Mouse (Mus musculus) cortical plate, adult 2 months (tissue): ENCODE results near the gene Gm10961.

ENCODE experiments used
- CTCF ChIP-seq: fragments of 200-500 bp; IDR thresholded peaks from 2 replicates; pipeline ENCODE4 v1.5.1; 2011; ENCODE audit warnings: mild to moderate bottlenecking, control low read depth, low read length; ENCODE audit not compliant: insufficient read depth; ENCODE audit errors: extremely low read depth
- POLR2A ChIP-seq: fragments of 200-500 bp; IDR thresholded peaks from 2 replicates; pipeline ENCODE4 v1.6.1; 2011; ENCODE audit warnings: mild to moderate bottlenecking, low read length, control low read depth; ENCODE audit not compliant: insufficient read depth; ENCODE audit errors: extremely low read depth

DNA sequence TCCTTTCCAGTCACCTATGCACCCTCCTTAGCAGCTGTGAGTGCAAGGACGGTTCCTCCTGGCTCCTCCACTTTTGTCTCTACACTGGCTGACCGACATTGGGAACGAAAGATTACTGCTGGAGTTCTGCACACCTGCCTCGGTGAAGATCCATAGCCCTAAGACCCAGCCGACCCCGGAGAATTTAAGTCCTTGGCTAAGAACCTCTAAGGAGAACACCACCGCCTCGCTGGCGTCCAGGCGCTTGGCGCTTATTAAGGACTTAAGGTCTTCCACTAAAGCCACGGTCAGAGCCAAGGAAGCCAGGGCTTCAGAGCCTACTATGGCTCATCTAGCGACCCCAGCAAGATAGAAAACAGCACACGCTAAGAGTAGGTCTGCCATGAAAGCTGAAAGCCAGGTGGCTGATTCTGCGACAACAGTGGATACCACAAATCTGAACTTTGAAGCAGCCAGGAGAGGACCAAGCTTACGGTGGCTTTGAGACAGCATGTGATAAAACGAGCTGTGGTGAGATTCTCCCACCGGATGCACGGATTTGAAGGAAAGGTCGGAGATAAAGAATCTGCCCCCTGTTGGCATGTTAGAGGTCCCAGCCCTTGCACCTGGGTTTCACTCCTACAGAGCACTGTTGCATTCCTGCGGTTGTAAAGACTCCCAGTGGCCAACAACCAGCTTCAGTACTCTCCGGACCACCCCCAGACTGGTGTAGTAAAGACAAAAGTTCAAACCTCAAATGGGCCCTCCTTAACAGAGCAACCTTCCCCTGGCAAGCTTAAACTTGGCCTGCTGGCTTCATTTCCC is 33.3 kb upstream of the Gm10961 start:
- TF ChIP-seq CTCF, result no peak
- TF ChIP-seq POLR2A, result no peak
